Mouse (Mus musculus) thymus, postnatal 14 days (tissue): ENCODE data around the gene Ak3.

ENCODE experiments used
- DNase-seq: peaks from one replicate; pipeline ENCODE4 v3.0.0; 2021

Ak3 gene

GRCm38 (mm10) chr19:28990590-28991221, 57.1 kb downstream of the Ak3 start:
- DNase-seq, result peak; percentile 21

DNA sequence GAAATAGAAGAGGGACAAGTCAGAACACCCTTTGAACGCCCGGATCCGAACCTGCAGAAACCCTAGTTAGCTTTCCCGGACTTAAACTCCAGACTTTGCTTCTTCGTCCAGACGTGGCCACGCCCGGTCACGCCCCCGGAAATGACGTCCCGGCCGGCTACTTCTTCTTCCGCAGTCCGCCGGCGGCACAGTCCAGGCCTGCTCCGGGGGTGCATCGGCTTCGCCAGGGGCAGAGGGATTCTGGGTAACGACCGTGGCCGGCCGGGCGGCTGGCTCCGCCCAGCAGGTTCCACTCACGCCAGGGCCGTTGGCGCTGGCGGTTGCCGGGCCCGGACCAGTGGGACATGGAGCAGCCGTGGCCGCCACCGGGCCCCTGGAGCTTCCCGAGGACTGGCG, 57.6 kb downstream of the Ak3 start, which contains the start of gene Cdc37l1:
TSS of gene Cdc37l1 (plus strand) at position 159 of the 396 bp plus-strand sequence.
- peak; percentile 96 for DNase-seq

DNA sequence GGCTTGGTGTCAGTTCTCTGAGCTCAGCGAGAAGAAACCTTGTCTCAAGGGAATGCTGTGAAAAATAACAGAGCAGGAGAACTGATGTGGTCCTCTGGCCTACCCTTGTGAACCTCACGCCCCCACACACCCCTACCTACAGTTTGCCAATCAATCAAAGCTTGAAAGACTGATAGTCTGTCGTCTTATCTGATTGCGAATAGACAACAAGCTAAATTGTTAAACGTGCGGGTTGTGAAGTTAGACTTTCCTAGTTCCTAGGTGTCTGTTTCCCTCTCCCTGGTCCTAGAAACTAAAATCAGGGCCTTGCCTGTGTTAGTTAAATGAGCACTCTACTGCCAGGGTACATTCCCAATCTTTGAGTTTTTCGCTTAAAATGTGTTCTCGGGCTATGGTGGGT, 58.2 kb downstream of the Ak3 start:
- DNase-seq, result no peak

GRCm38 (mm10) chr19:28982617-28983016, 65.1 kb downstream of the Ak3 start:
- no peak for DNase-seq

- DNase-seq, result peak; percentile 85
Observed at GRCm38 (mm10) chr19:28974862-28975611, 72.7 kb downstream of the Ak3 start.
